Mouse (Mus musculus) olfactory bulb, adult 2 months (tissue): ENCODE measurements around the gene Hoxd12.

Experiments used
- CTCF ChIP-seq: fragments of 200-500 bp; IDR thresholded peaks from 2 replicates; pipeline ENCODE4 v1.5.1; 2012; ENCODE audit warnings: low read depth, mild to moderate bottlenecking, low read length, moderate library complexity; ENCODE audit not compliant: insufficient read depth
- POLR2A ChIP-seq: fragments of 200-500 bp; IDR thresholded peaks from 2 replicates; pipeline ENCODE4 v1.6.1; 2012; ENCODE audit warnings: mild to moderate bottlenecking, low read depth, low read length, moderate library complexity; ENCODE audit not compliant: insufficient read depth

GRCm38 (mm10) chr2:74714156-74714789, 39.5 kb downstream of the Hoxd12 start:
- TF ChIP-seq POLR2A, result no peak
- no peak for TF ChIP-seq CTCF
